In the genomic region with DNA sequence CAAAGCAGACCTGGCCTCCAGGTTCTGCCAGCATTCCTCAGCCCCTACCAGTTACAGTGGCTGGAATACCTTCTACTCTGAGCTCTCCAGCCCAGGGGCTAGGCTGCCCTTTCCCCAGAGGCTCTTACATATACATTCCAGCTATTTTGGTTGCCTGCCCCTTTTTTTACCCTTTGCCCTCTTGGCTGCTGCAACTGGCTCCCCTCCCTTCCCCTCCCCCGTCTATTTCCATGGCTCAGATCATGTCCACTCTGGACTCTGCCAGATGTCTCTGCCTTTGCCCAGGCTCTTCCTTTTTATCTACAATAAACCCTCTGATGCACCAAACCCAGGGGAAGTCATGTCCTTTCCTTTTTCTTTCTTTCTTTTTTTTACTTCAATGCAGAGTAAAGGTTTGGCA, we compare ENCODE assay signal across 21 mouse cellular contexts. TPM values are rescaled to one million over a fixed set of nuclear protein-coding genes. Genes with fewer than 3 reads are reported as not detected.
DNase-seq lines count a peak whose midpoint lies in the region; ATAC-seq and TF ChIP-seq lines count a peak whose summit lies in the region.
"Had no signal": no experiment of that assay in that cellular context is flagged by ENCODE, and none has a peak within 500 bp of the region (broad histone marks: within the 10 kb centered on the region; RNA-seq: fewer than 3 reads in every experiment).

No protein-coding gene starts in this region.

- DNase-seq in kidney, postnatal 0 days (ENCODE audit: low spot score): peak; percentile 8
- no peak for DNase-seq in kidney, adult 18-20 months
- peak; percentile 28 for DNase-seq in lung, postnatal 10 days
- DNase-seq in lung, postnatal 14 days: no peak
- DNase-seq in embryo, embryonic 9.5 days (ENCODE audit: extremely low spot score): peak; percentile 45
- no peak for DNase-seq in cerebellum, adult 9-10 months
- no peak for DNase-seq in gastrocnemius, postnatal 10 days
- DNase-seq: adrenal gland, adult 8-10 months; cerebellum, adult 9-11 months; heart, postnatal 10 days; right cerebral cortex, postnatal 25 days; thymus, adult 2 months had no signal

- no peak for ATAC-seq in kidney, postnatal 0 days (replicated peaks; ENCODE audit: low FRiP score, low read depth)
- ATAC-seq: intestine, embryonic 15.5 days; midbrain, embryonic 15.5 days had no signal

- no peaks in the 10 kb centered on the region for H3K9me3 ChIP-seq in kidney, postnatal 0 days (replicated peaks; ENCODE audit: low read length)
- H3K9me3 ChIP-seq: hindbrain, embryonic 15.5 days; intestine, embryonic 15.5 days; lung, embryonic 15.5 days; midbrain, embryonic 15.5 days had no signal

- H3K9ac ChIP-seq in kidney, postnatal 0 days (ENCODE audit: low read depth, low read length): no peak overlapping the region
- H3K9ac ChIP-seq: hindbrain, embryonic 15.5 days; intestine, embryonic 15.5 days; limb, embryonic 13.5 days; lung, embryonic 15.5 days; midbrain, embryonic 15.5 days had no signal

- H3K4me1 ChIP-seq in kidney, postnatal 0 days (replicated peaks; ENCODE audit: insufficient read depth, low read length): no peaks in the 10 kb centered on the region
- H3K4me1 ChIP-seq in olfactory bulb, adult 2 months (ENCODE audit: control insufficient read depth, insufficient read depth, low read length): peaks cover 5% of the 10 kb centered on the region
- H3K4me1 ChIP-seq: hindbrain, embryonic 15.5 days; intestine, embryonic 15.5 days; limb, embryonic 13.5 days; lung, embryonic 15.5 days; midbrain, embryonic 15.5 days had no signal

- no peak for TF ChIP-seq POLR2A in olfactory bulb, adult 2 months (IDR thresholded peaks at IDR 0.05; ENCODE audit: insufficient read depth, low read depth, low read length)

- H3K36me3 ChIP-seq in kidney, postnatal 0 days (ENCODE audit: insufficient read depth, low read length): no peaks in the 10 kb centered on the region
- H3K36me3 ChIP-seq: forebrain, embryonic 10.5 days; hindbrain, embryonic 15.5 days; intestine, embryonic 15.5 days; limb, embryonic 13.5 days; lung, embryonic 15.5 days; midbrain, embryonic 15.5 days had no signal

- H3K4me3 ChIP-seq in kidney, postnatal 0 days (replicated peaks; ENCODE audit: low read depth, low read length): no peak overlapping the region
- no peak overlapping the region for H3K4me3 ChIP-seq in olfactory bulb, adult 2 months (ENCODE audit: insufficient read depth, low read depth, low read length)
- H3K4me3 ChIP-seq: forebrain, embryonic 10.5 days; hindbrain, embryonic 15.5 days; intestine, embryonic 15.5 days; limb, embryonic 13.5 days; lung, embryonic 15.5 days; midbrain, embryonic 15.5 days; myocyte had no signal

- TF ChIP-seq CTCF in kidney, postnatal 0 days (IDR thresholded peaks at IDR 0.05; ENCODE audit: low read depth): no peak
- TF ChIP-seq CTCF in olfactory bulb, adult 2 months (IDR thresholded peaks at IDR 0.05; ENCODE audit: insufficient read depth, low read depth, low read length): no peak

- 0% methylated on average over 1 of the region's 1 CpGs for WGBS in kidney, postnatal 0 days
- 82% methylated on average over 1 of the region's 1 CpGs for WGBS in olfactory bulb, adult 2 months

- no peaks in the 10 kb centered on the region for H3K27me3 ChIP-seq in kidney, postnatal 0 days (ENCODE audit: insufficient read depth, low read length)
- H3K27me3 ChIP-seq: hindbrain, embryonic 15.5 days; intestine, embryonic 15.5 days; limb, embryonic 13.5 days; lung, embryonic 15.5 days; midbrain, embryonic 15.5 days had no signal

- no peak overlapping the region for H3K4me2 ChIP-seq in kidney, postnatal 0 days (ENCODE audit: low read length)
- H3K4me2 ChIP-seq: heart, embryonic 11.5 days; hindbrain, embryonic 15.5 days; intestine, embryonic 15.5 days; limb, embryonic 13.5 days; lung, embryonic 15.5 days; midbrain, embryonic 15.5 days had no signal

- H3K27ac ChIP-seq in kidney, postnatal 0 days: no peak overlapping the region
- peak overlapping the region; percentile 40; the same call in 1 of the 2 replicates for H3K27ac ChIP-seq in olfactory bulb, adult 2 months (ENCODE audit: insufficient read depth, low read depth, low read length)
- H3K27ac ChIP-seq: forebrain, embryonic 10.5 days; hindbrain, embryonic 15.5 days; intestine, embryonic 15.5 days; limb, embryonic 13.5 days; lung, embryonic 15.5 days; midbrain, embryonic 15.5 days had no signal

RNA-seq across cellular contexts. Expression of a gene that starts 33.9 kb away (rescaled TPM):
- polyA plus RNA-seq in kidney, postnatal 0 days (2015; fragmentation: Nextera tagmentation; extraction: Ambion mirVana): 2.3 TPM in 2 replicates
- polyA plus RNA-seq in olfactory bulb, adult 2 months (2012; ENCODE audit: insufficient read depth, insufficient read length, low replicate concordance, missing spikeins): 287 TPM in 1 of 2 replicates, not detected in the other
- 1 to 10 TPM; 3.7 to 6.2 TPM for total RNA-seq in gastrocnemius, postnatal 10 days (2021)

RNA-seq across cellular contexts. Expression of a gene that starts 44.7 kb away (rescaled TPM):
- polyA plus RNA-seq in kidney, postnatal 0 days (2015; fragmentation: Nextera tagmentation; extraction: Ambion mirVana): 15.0 and 16.3 TPM in 2 replicates
- polyA plus RNA-seq in olfactory bulb, adult 2 months (2012; ENCODE audit: insufficient read depth, insufficient read length, low replicate concordance, missing spikeins): not detected in 2 replicates
- 10 to 100 TPM in 1 of 2 experiments, 1 to 10 TPM in 1; 6.9 to 12.3 TPM for total RNA-seq in gastrocnemius, postnatal 10 days (2021)

Comparison
In these comparisons a context has a peak if more than half of its experiments do, and no peak if none do; other contexts are left out.
1. DNase-seq: peak in kidney, postnatal 0 days (single experiment), lung, postnatal 10 days (single experiment) and embryo, embryonic 9.5 days (single experiment); none in kidney, adult 18-20 months (single experiment), lung, postnatal 14 days (single experiment), cerebellum, adult 9-10 months (single experiment) and gastrocnemius, postnatal 10 days (single experiment).
2. RNA of a gene that starts 33.9 kb away (polyA plus RNA-seq): 287 TPM in olfactory bulb, adult 2 months; 2.3 TPM in kidney, postnatal 0 days; every median in the first group is over 10 times any median in the second.